ENCODE assay signal across 26 mouse cellular contexts in genomic region chr13:93761831-93762230, GRCm38 (mm10).
"Had no signal": no experiment of that assay in that cellular context is flagged by ENCODE, and none has a peak within 500 bp of the region (broad histone marks: within the 10 kb centered on the region; RNA-seq: fewer than 3 reads in every experiment).

No protein-coding gene starts in this region.

- H3K27ac ChIP-seq: embryonic facial prominence, embryonic 10.5 days; embryonic facial prominence, embryonic 12.5 days; embryonic facial prominence, embryonic 13.5 days; embryonic facial prominence, embryonic 15.5 days; forebrain, embryonic 10.5 days; forebrain, embryonic 12.5 days; forebrain, embryonic 13.5 days; gastrocnemius, adult 2 months; heart, adult 2 months; heart, embryonic 10.5 days had no signal

- H3K9ac ChIP-seq: embryonic facial prominence, embryonic 12.5 days; embryonic facial prominence, embryonic 13.5 days; embryonic facial prominence, embryonic 15.5 days; forebrain, embryonic 12.5 days; forebrain, embryonic 13.5 days; forebrain, postnatal 0 days had no signal

- DNase-seq: cerebellum, adult 9-10 months; cerebellum, adult 9-11 months; cerebellum, postnatal 10 days; cerebellum, postnatal 14 days; cerebellum, postnatal 25 days; cerebellum, postnatal 36 days; embryo, embryonic 11 days; forebrain, postnatal 0 days; gastrocnemius, adult 2 months; gastrocnemius, postnatal 10 days; gastrocnemius, postnatal 14 days; gastrocnemius, postnatal 25 days; gastrocnemius, postnatal 36 days; heart, adult 18-20 months; heart, adult 2 months had no signal

- H3K4me3 ChIP-seq: embryonic facial prominence, embryonic 10.5 days; embryonic facial prominence, embryonic 12.5 days; embryonic facial prominence, embryonic 13.5 days; embryonic facial prominence, embryonic 15.5 days; erythroblast, embryonic 14.5 days; forebrain, embryonic 10.5 days; forebrain, embryonic 12.5 days; forebrain, embryonic 13.5 days; gastrocnemius, adult 2 months; heart, adult 2 months; heart, embryonic 10.5 days had no signal

- ATAC-seq: forebrain, embryonic 13.5 days; forebrain, embryonic 14.5 days; forebrain, embryonic 16.5 days; forebrain, postnatal 0 days had no signal

- H3K27me3 ChIP-seq: embryonic facial prominence, embryonic 12.5 days; embryonic facial prominence, embryonic 13.5 days; embryonic facial prominence, embryonic 15.5 days; forebrain, embryonic 12.5 days; forebrain, embryonic 13.5 days had no signal

- H3K36me3 ChIP-seq: embryonic facial prominence, embryonic 10.5 days; embryonic facial prominence, embryonic 12.5 days; embryonic facial prominence, embryonic 13.5 days; embryonic facial prominence, embryonic 15.5 days; forebrain, embryonic 10.5 days; forebrain, embryonic 12.5 days; heart, embryonic 10.5 days had no signal

- H3K4me2 ChIP-seq: embryonic facial prominence, embryonic 12.5 days; embryonic facial prominence, embryonic 13.5 days; embryonic facial prominence, embryonic 15.5 days; forebrain, embryonic 12.5 days; forebrain, embryonic 13.5 days had no signal

- H3K4me1 ChIP-seq: embryonic facial prominence, embryonic 10.5 days; embryonic facial prominence, embryonic 12.5 days; embryonic facial prominence, embryonic 13.5 days; embryonic facial prominence, embryonic 15.5 days had no signal

- H3K9me3 ChIP-seq: embryonic facial prominence, embryonic 10.5 days; embryonic facial prominence, embryonic 12.5 days; embryonic facial prominence, embryonic 13.5 days; embryonic facial prominence, embryonic 15.5 days; forebrain, embryonic 10.5 days; forebrain, embryonic 12.5 days; forebrain, embryonic 13.5 days; heart, embryonic 10.5 days had no signal
